In genomic region chr1:87852892-87853600, GRCm38 (mm10) we compare ENCODE assay signal across 8 mouse cellular contexts. TPM values are rescaled to one million over a fixed set of nuclear protein-coding genes. Genes with fewer than 3 reads are reported as not detected.
A peak's percentile ranks its signal among the peaks of the same experiment; 100 is the strongest.
DNase-seq lines count a peak whose midpoint lies in the region; ATAC-seq and TF ChIP-seq lines count a peak whose summit lies in the region.

Gene Dgkd (plus strand): TSS chr1:87853287.

- TF ChIP-seq CTCF in gastrocnemius, adult 2 months (IDR thresholded peaks at IDR 0.05) = peak; percentile 4; the same call in 1 of the 2 replicates

- intact Hi-C loops in gastrocnemius, adult 2 months (cut with DNase I) = loop anchor here (5.0 kb wide), 2 partner anchors 44 to 69 kb away; no protein-coding TSS in a partner anchor

- peaks cover 34% of the 10 kb centered on the region for H3K4me1 ChIP-seq in hindbrain, embryonic 15.5 days (replicated peaks)

- ATAC-seq in hindbrain, embryonic 15.5 days (ENCODE audit: low FRiP score, low read depth) = peak; percentile 94
- ATAC-seq in megakaryocyte, adult 5-6 weeks (ENCODE audit: poor library complexity, severe bottlenecking) = peak; percentile 75

- WGBS in hindbrain, embryonic 15.5 days = under 1% methylated on average over 60 of the region's 74 CpGs

- DNase-seq in adipocyte (ENCODE audit: low spot score) = peak; percentile 76
- DNase-seq in cerebellum, postnatal 25 days = peak; percentile 86 to 95
- peak; percentile 89 for DNase-seq in gastrocnemius, adult 2 months
- DNase-seq in left cerebral cortex, adult 8-10 months (ENCODE audit: low spot score in 2 of 2) = peak in 1 of 2 experiments; percentile 46
- peak; percentile 32 to 48 for DNase-seq in right cerebral cortex, adult 2 months (ENCODE audit: low spot score in 2 of 2)
- DNase-seq in urinary bladder, postnatal 25 days (ENCODE audit: low spot score) = peak; percentile 71

- no peaks in the 10 kb centered on the region for H3K27me3 ChIP-seq in hindbrain, embryonic 15.5 days

- no peaks in the 10 kb centered on the region for H3K36me3 ChIP-seq in hindbrain, embryonic 15.5 days

- peak within 1 kb of the TSS; percentile 93 for H3K9ac ChIP-seq in hindbrain, embryonic 15.5 days

- H3K27ac ChIP-seq in gastrocnemius, adult 2 months = peak within 1 kb of the TSS; percentile 94
- peak within 1 kb of the TSS; percentile 87 for H3K27ac ChIP-seq in hindbrain, embryonic 15.5 days (replicated peaks)

- H3K9me3 ChIP-seq in hindbrain, embryonic 15.5 days = no peaks in the 10 kb centered on the region

- peak within 1 kb of the TSS; percentile 96 for H3K4me3 ChIP-seq in gastrocnemius, adult 2 months
- peak within 1 kb of the TSS; percentile 95 for H3K4me3 ChIP-seq in hindbrain, embryonic 15.5 days

- H3K4me2 ChIP-seq in hindbrain, embryonic 15.5 days = peak within 1 kb of the TSS; percentile 94

RNA-seq across cellular contexts. Expression of gene Dgkd, which starts in this region (rescaled TPM):
- total RNA-seq in gastrocnemius, adult 2 months (2021) = 10 to 100 TPM; 31.3 to 32.9 TPM
- 44.0 and 47.6 TPM in 2 replicates for polyA plus RNA-seq in hindbrain, embryonic 15.5 days (2015; fragmentation: Nextera tagmentation; extraction: Ambion mirVana)
- 10 to 100 TPM; 83.1 to 97.4 (median 89.4) TPM for total RNA-seq in left cerebral cortex, adult 8-10 months (2022)
- 52.2 and 73.5 TPM in 2 replicates for total RNA-seq in megakaryocyte, adult 5-6 weeks (2015)
- total RNA-seq in megakaryocyte, adult 5-6 weeks (2017) = 59.7 and 63.8 TPM in 2 replicates
